Mouse (Mus musculus): ENCODE measurements around the gene Dcpp2. TPM values are rescaled to one million over a fixed set of nuclear protein-coding genes. Genes with fewer than 3 reads are reported as not detected.
"Not testable (repeated sequence)": the region's sequence is repeated elsewhere in the genome, so short reads cannot be mapped to it uniquely, and the experiment has no call there.

The Dcpp2 gene
- polyA plus RNA-seq, 2 experiments = not detected

DNA sequence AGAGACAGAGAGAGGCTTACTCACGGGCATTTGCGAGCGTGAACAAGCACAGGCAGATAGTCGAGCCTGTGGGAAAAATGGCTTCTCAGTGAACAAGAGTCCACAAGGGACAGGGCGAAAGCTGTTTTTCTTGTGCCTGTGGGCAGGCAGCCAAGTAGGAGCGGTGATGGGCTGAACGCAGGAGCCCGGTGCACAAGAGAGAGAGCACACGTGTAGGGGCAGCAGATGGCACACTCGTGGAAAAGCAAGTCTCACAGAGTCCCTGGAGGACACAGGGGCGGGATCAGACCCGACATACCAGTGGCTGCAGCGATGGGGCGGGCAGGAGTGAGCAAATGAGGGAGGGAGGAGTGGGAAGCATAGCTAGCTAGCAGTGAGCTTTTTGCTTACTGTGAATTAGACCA, 44.4 kb downstream of the Dcpp2 start:
- peak overlapping the region; percentile 70 for H3K4me2 ChIP-seq (replicated peaks; ENCODE audit: low read depth, low read length, severe bottlenecking)
- peaks cover 8% of the 10 kb centered on the region for H3K4me1 ChIP-seq (ENCODE audit: control insufficient read depth, insufficient read depth, low read length)
- DNase-seq (ENCODE audit: low spot score) (peak; percentile 73), ATAC-seq (ENCODE audit: low FRiP score, low read depth) (peak; percentile 82)
- H3K36me3 ChIP-seq (ENCODE audit: control insufficient read depth, insufficient read depth, low read length) = no peaks in the 10 kb centered on the region
- peak overlapping the region; percentile 83 for H3K27ac ChIP-seq (replicated peaks; ENCODE audit: low read depth, low read length)
- peak overlapping the region; percentile 51 for H3K4me3 ChIP-seq (replicated peaks; ENCODE audit: low read length)
- H3K9ac ChIP-seq (ENCODE audit: low read depth, low read length, severe bottlenecking) = peak overlapping the region; percentile 57
- no peaks in the 10 kb centered on the region for H3K9me3 ChIP-seq (ENCODE audit: control insufficient read depth, low read length)
- no peaks in the 10 kb centered on the region for H3K27me3 ChIP-seq (ENCODE audit: control insufficient read depth, insufficient read depth, low read length)
- no peak for TF ChIP-seq POLR2A (IDR thresholded peaks at IDR 0.05; ENCODE audit: borderline replicate concordance, extremely low read depth, insufficient read depth, insufficient read length)
- under 1% methylated on average over 14 of the region's 14 CpGs for WGBS

DNA sequence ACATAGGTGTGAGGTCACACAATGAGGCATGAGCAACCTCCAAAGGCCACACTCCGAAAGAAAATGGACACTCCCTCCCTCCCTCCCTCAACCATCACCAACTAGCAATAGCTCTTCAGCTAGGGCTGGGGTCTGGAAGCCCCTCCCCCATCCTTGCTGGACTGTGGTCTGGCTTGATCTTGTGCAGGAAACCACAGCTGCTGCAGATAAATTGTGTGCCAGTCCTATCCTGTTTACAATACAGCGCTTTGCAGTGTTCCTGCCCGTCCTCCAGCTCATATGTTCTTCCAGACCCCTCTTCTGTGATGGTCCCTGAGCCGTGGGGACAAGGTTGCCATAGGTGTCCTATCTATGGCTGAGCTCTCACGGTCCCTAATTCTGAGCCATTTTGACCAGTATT, 50.5 kb downstream of the Dcpp2 start:
- ATAC-seq (ENCODE audit: low FRiP score, low read depth) = no peak
- Histone ChIP-seq H3K4me3 (replicated peaks; ENCODE audit: low read length) (no peak overlapping the region), H3K9me3 (ENCODE audit: control insufficient read depth, low read length) (no peaks in the 10 kb centered on the region), H3K9ac (ENCODE audit: low read depth, low read length, severe bottlenecking) (no peak overlapping the region), H3K4me2 (replicated peaks; ENCODE audit: low read depth, low read length, severe bottlenecking) (no peak overlapping the region), H3K27ac (replicated peaks; ENCODE audit: low read depth, low read length) (no peak overlapping the region), H3K4me1 (ENCODE audit: control insufficient read depth, insufficient read depth, low read length) (no peaks in the 10 kb centered on the region), H3K27me3 (ENCODE audit: control insufficient read depth, insufficient read depth, low read length) (no peaks in the 10 kb centered on the region), H3K36me3 (ENCODE audit: control insufficient read depth, insufficient read depth, low read length) (no peaks in the 10 kb centered on the region)
- DNase-seq (ENCODE audit: low spot score) = no peak
- TF ChIP-seq POLR2A (IDR thresholded peaks at IDR 0.05; ENCODE audit: borderline replicate concordance, extremely low read depth, insufficient read depth, insufficient read length) = no peak
- WGBS = 74% methylated on average over 5 of the region's 5 CpGs

DNA sequence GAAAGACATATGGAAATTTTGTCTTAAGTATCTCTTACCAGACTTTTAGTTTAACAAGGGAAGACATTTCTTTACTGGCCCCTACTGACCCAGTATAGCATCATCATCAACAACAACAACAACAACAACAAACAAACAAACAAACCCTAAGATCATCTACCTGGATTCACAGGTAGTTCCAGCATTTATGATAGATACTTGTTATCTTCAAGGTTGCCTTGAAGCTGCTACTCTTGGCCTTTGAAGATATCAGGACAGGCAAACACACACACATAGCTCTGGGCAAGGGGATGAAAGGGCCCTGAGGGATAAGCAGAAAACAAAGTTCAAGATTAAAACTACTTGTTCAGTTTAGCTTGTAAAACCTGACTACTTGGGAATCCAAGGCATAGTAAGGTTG, 60.7 kb downstream of the Dcpp2 start, which contains the start of gene Sbp:
Gene Sbp (plus strand): TSS at position 301 of the 400 bp plus-strand sequence.
- no peak within 1 kb of the TSS for H3K4me2 ChIP-seq (replicated peaks; ENCODE audit: low read depth, low read length, severe bottlenecking)
- ATAC-seq (ENCODE audit: low FRiP score, low read depth) = no peak
- no peaks in the 10 kb centered on the region for H3K4me1 ChIP-seq (ENCODE audit: control insufficient read depth, insufficient read depth, low read length)
- H3K27me3 ChIP-seq (ENCODE audit: control insufficient read depth, insufficient read depth, low read length) = no peaks in the 10 kb centered on the region
- H3K4me3 ChIP-seq (replicated peaks; ENCODE audit: low read length) = no peak within 1 kb of the TSS
- no peaks in the 10 kb centered on the region for H3K9me3 ChIP-seq (ENCODE audit: control insufficient read depth, low read length)
- no peaks in the 10 kb centered on the region for H3K36me3 ChIP-seq (ENCODE audit: control insufficient read depth, insufficient read depth, low read length)
- no peak within 1 kb of the TSS for H3K27ac ChIP-seq (replicated peaks; ENCODE audit: low read depth, low read length)
- no peak within 1 kb of the TSS for H3K9ac ChIP-seq (ENCODE audit: low read depth, low read length, severe bottlenecking)
- DNase-seq (ENCODE audit: low spot score) = no peak
- TF ChIP-seq POLR2A (IDR thresholded peaks at IDR 0.05; ENCODE audit: borderline replicate concordance, extremely low read depth, insufficient read depth, insufficient read length) = no peak

DNA sequence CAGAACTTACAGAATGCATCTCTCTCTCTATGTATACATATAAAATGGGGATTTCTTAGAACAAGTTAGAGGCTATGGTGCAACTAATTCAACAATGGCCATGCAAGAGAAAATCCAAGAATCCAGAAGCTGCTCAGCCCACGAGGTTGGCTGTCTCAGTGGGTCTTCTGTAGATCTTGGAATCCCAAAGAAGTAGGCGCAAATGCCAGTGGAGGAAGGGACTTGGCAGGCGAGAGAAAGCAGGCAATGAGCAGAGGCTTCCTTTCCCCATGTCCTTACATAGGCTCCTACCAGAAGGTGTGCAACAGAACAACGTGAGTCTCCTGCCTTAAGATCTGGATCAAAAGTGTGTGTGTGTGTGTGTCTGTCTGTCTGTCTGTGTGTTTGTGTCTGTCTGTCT, 66.8 kb downstream of the Dcpp2 start:
- not testable (repeated sequence) for DNase-seq (ENCODE audit: low spot score); H3K4me1 ChIP-seq (ENCODE audit: control insufficient read depth, insufficient read depth, low read length); H3K36me3 ChIP-seq (ENCODE audit: control insufficient read depth, insufficient read depth, low read length); H3K27me3 ChIP-seq (ENCODE audit: control insufficient read depth, insufficient read depth, low read length); H3K9me3 ChIP-seq (ENCODE audit: control insufficient read depth, low read length); H3K4me2 ChIP-seq (replicated peaks; ENCODE audit: low read depth, low read length, severe bottlenecking); H3K9ac ChIP-seq (ENCODE audit: low read depth, low read length, severe bottlenecking); H3K4me3 ChIP-seq (replicated peaks; ENCODE audit: low read length); H3K27ac ChIP-seq (replicated peaks; ENCODE audit: low read depth, low read length); ATAC-seq (ENCODE audit: low FRiP score, low read depth)
- WGBS = 67% methylated on average over 4 of the region's 4 CpGs

DNA sequence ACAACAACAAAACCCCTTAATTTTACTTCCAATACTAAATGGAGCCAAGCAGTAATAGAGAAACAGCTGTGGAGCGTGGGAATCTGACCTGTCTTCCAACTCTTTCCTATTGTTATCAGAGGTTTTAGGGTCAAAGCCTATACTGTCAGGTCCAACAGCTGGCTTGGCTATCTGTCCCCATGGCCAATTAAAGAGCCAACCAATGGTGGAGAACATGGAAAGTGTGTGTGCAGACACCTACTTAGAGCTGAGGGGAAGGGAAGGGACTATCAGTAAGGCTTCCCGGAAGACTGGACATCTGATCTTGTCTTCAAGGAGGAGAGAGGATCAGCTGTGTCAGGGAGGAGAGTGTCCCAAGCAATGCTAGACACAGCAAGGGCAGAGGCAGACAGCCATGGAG, 68.4 kb downstream of the Dcpp2 start:
- no peak for TF ChIP-seq POLR2A (IDR thresholded peaks at IDR 0.05; ENCODE audit: borderline replicate concordance, extremely low read depth, insufficient read depth, insufficient read length)
- Histone ChIP-seq H3K27me3 (ENCODE audit: control insufficient read depth, insufficient read depth, low read length) (no peaks in the 10 kb centered on the region), H3K4me1 (ENCODE audit: control insufficient read depth, insufficient read depth, low read length) (no peaks in the 10 kb centered on the region), H3K36me3 (ENCODE audit: control insufficient read depth, insufficient read depth, low read length) (no peaks in the 10 kb centered on the region), H3K9ac (ENCODE audit: low read depth, low read length, severe bottlenecking) (no peak overlapping the region), H3K9me3 (ENCODE audit: control insufficient read depth, low read length) (no peaks in the 10 kb centered on the region), H3K4me3 (replicated peaks; ENCODE audit: low read length) (no peak overlapping the region), H3K4me2 (replicated peaks; ENCODE audit: low read depth, low read length, severe bottlenecking) (no peak overlapping the region), H3K27ac (replicated peaks; ENCODE audit: low read depth, low read length) (no peak overlapping the region)
- ATAC-seq (ENCODE audit: low FRiP score, low read depth) = no peak
- WGBS = 82% methylated on average over 2 of the region's 2 CpGs
- DNase-seq (ENCODE audit: low spot score) = no peak

Other genes starting within 250 kb of the Dcpp2 start
- gene Mmp25, start 235.6 kb upstream of the Dcpp2 start, polyA plus RNA-seq (2012; rRNA removed) = 1.0 and 1.4 TPM in 2 replicates
- 0.76 and 0.80 TPM in 2 replicates for gene Mmp25, start 235.6 kb upstream of the Dcpp2 start, polyA plus RNA-seq (2014; fragmentation: Nextera tagmentation; extraction: Ambion mirVana)
- 1.6 and 2.8 TPM in 2 replicates for gene Bicdl2, start 220.4 kb upstream of the Dcpp2 start, polyA plus RNA-seq (2012; rRNA removed)
- 5.1 and 5.8 TPM in 2 replicates for gene Bicdl2, start 220.4 kb upstream of the Dcpp2 start, polyA plus RNA-seq (2014; fragmentation: Nextera tagmentation; extraction: Ambion mirVana)
- 63.4 and 73.3 TPM in 2 replicates for gene Hcfc1r1, start 207.3 kb upstream of the Dcpp2 start, polyA plus RNA-seq (2012; rRNA removed)
- gene Hcfc1r1, start 207.3 kb upstream of the Dcpp2 start, polyA plus RNA-seq (2014; fragmentation: Nextera tagmentation; extraction: Ambion mirVana) = 85.3 and 85.4 TPM in 2 replicates
- gene Thoc6, start 207.0 kb upstream of the Dcpp2 start, polyA plus RNA-seq (2012; rRNA removed) = 45.5 and 51.2 TPM in 2 replicates
- gene Thoc6, start 207.0 kb upstream of the Dcpp2 start, polyA plus RNA-seq (2014; fragmentation: Nextera tagmentation; extraction: Ambion mirVana) = 41.8 and 44.2 TPM in 2 replicates
- 13.6 and 16.1 TPM in 2 replicates for gene Tnfrsf12a, start 203.4 kb upstream of the Dcpp2 start, polyA plus RNA-seq (2012; rRNA removed)
- gene Tnfrsf12a, start 203.4 kb upstream of the Dcpp2 start, polyA plus RNA-seq (2014; fragmentation: Nextera tagmentation; extraction: Ambion mirVana) = 20.3 and 24.0 TPM in 2 replicates
- gene Cldn6, start 201.6 kb upstream of the Dcpp2 start, polyA plus RNA-seq (2012; rRNA removed) = 13.6 and 14.0 TPM in 2 replicates
- 11.3 and 14.7 TPM in 2 replicates for gene Cldn6, start 201.6 kb upstream of the Dcpp2 start, polyA plus RNA-seq (2014; fragmentation: Nextera tagmentation; extraction: Ambion mirVana)
- 4.0 and 5.1 TPM in 2 replicates for gene Cldn9, start 196.9 kb upstream of the Dcpp2 start, polyA plus RNA-seq (2012; rRNA removed)
- gene Cldn9, start 196.9 kb upstream of the Dcpp2 start, polyA plus RNA-seq (2014; fragmentation: Nextera tagmentation; extraction: Ambion mirVana) = 5.9 and 9.6 TPM in 2 replicates
- 4.4 and 4.6 TPM in 2 replicates for gene 1520401A03Rik, start 158.1 kb upstream of the Dcpp2 start, polyA plus RNA-seq (2012; rRNA removed)
- gene 1520401A03Rik, start 158.1 kb upstream of the Dcpp2 start, polyA plus RNA-seq (2014; fragmentation: Nextera tagmentation; extraction: Ambion mirVana) = 1.6 and 2.1 TPM in 2 replicates
- 81.7 and 105 TPM in 2 replicates for gene Pkmyt1, start 154.5 kb upstream of the Dcpp2 start, polyA plus RNA-seq (2012; rRNA removed)
- gene Pkmyt1, start 154.5 kb upstream of the Dcpp2 start, polyA plus RNA-seq (2014; fragmentation: Nextera tagmentation; extraction: Ambion mirVana) = 46.4 and 47.5 TPM in 2 replicates
- gene Paqr4, start 140.0 kb upstream of the Dcpp2 start, polyA plus RNA-seq (2012; rRNA removed) = 9.7 and 13.4 TPM in 2 replicates
- gene Paqr4, start 140.0 kb upstream of the Dcpp2 start, polyA plus RNA-seq (2014; fragmentation: Nextera tagmentation; extraction: Ambion mirVana) = 15.7 and 17.3 TPM in 2 replicates
- 40.1 and 50.6 TPM in 2 replicates for gene Kremen2, start 135.0 kb upstream of the Dcpp2 start, polyA plus RNA-seq (2012; rRNA removed)
- 42.4 and 42.6 TPM in 2 replicates for gene Kremen2, start 135.0 kb upstream of the Dcpp2 start, polyA plus RNA-seq (2014; fragmentation: Nextera tagmentation; extraction: Ambion mirVana)
- 47.1 and 58.5 TPM in 2 replicates for gene Flywch1, start 109.3 kb upstream of the Dcpp2 start, polyA plus RNA-seq (2012; rRNA removed)
- gene Flywch1, start 109.3 kb upstream of the Dcpp2 start, polyA plus RNA-seq (2014; fragmentation: Nextera tagmentation; extraction: Ambion mirVana) = 66.2 and 74.8 TPM in 2 replicates
- 46.3 and 50.8 TPM in 2 replicates for gene Flywch2, start 94.8 kb upstream of the Dcpp2 start, polyA plus RNA-seq (2012; rRNA removed)
- gene Flywch2, start 94.8 kb upstream of the Dcpp2 start, polyA plus RNA-seq (2014; fragmentation: Nextera tagmentation; extraction: Ambion mirVana) = 41.2 and 47.5 TPM in 2 replicates
- gene Srrm2, start 90.3 kb upstream of the Dcpp2 start, polyA plus RNA-seq (2012; rRNA removed) = 654 and 850 TPM in 2 replicates
- 406 and 466 TPM in 2 replicates for gene Srrm2, start 90.3 kb upstream of the Dcpp2 start, polyA plus RNA-seq (2014; fragmentation: Nextera tagmentation; extraction: Ambion mirVana)
- gene Elob, start 51.7 kb upstream of the Dcpp2 start, polyA plus RNA-seq (2012; rRNA removed) = 739 and 935 TPM in 2 replicates
- 1,204 and 1,221 TPM in 2 replicates for gene Elob, start 51.7 kb upstream of the Dcpp2 start, polyA plus RNA-seq (2014; fragmentation: Nextera tagmentation; extraction: Ambion mirVana)
- 0.12 and 0.14 TPM in 2 replicates for gene Prss33, start 44.8 kb upstream of the Dcpp2 start, polyA plus RNA-seq (2012; rRNA removed)
- gene Prss33, start 44.8 kb upstream of the Dcpp2 start, polyA plus RNA-seq (2014; fragmentation: Nextera tagmentation; extraction: Ambion mirVana) = not detected in 2 replicates
- 0.06 TPM in 1 of 2 replicates, not detected in the other for gene Prss32, start 37.0 kb upstream of the Dcpp2 start, polyA plus RNA-seq (2012; rRNA removed)
- not detected in 2 replicates for gene Prss32, start 37.0 kb upstream of the Dcpp2 start, polyA plus RNA-seq (2014; fragmentation: Nextera tagmentation; extraction: Ambion mirVana)
- 1.6 and 2.1 TPM in 2 replicates for gene Prss41, start 36.7 kb upstream of the Dcpp2 start, polyA plus RNA-seq (2012; rRNA removed)
- 0.28 and 0.78 TPM in 2 replicates for gene Prss41, start 36.7 kb upstream of the Dcpp2 start, polyA plus RNA-seq (2014; fragmentation: Nextera tagmentation; extraction: Ambion mirVana)
- not detected in 2 replicates for gene Prss21, start 12.8 kb upstream of the Dcpp2 start, polyA plus RNA-seq (2012; rRNA removed)
- gene Prss21, start 12.8 kb upstream of the Dcpp2 start, polyA plus RNA-seq (2014; fragmentation: Nextera tagmentation; extraction: Ambion mirVana) = not detected in 2 replicates
- not detected in 2 replicates for gene Dcpp1, start within 50 bp of the Dcpp2 start, polyA plus RNA-seq (2012; rRNA removed)
- gene Dcpp1, start within 50 bp of the Dcpp2 start, polyA plus RNA-seq (2014; fragmentation: Nextera tagmentation; extraction: Ambion mirVana) = not detected in 2 replicates
- not detected in 2 replicates for gene Dcpp3, start 36.6 kb downstream of the Dcpp2 start, polyA plus RNA-seq (2012; rRNA removed)
- gene Dcpp3, start 36.6 kb downstream of the Dcpp2 start, polyA plus RNA-seq (2014; fragmentation: Nextera tagmentation; extraction: Ambion mirVana) = not detected in 2 replicates
- not detected in 2 replicates for gene Sbp, start 60.8 kb downstream of the Dcpp2 start, polyA plus RNA-seq (2012; rRNA removed)
- not detected in 2 replicates for gene Sbp, start 60.8 kb downstream of the Dcpp2 start, polyA plus RNA-seq (2014; fragmentation: Nextera tagmentation; extraction: Ambion mirVana)
- gene Sbpl, start 74.4 kb downstream of the Dcpp2 start, polyA plus RNA-seq (2012; rRNA removed) = 0.24 TPM in 1 of 2 replicates, not detected in the other
- gene Sbpl, start 74.4 kb downstream of the Dcpp2 start, polyA plus RNA-seq (2014; fragmentation: Nextera tagmentation; extraction: Ambion mirVana) = not detected in 2 replicates
- 0.06 TPM in 1 of 2 replicates, not detected in the other for gene Prss30, start 99.7 kb downstream of the Dcpp2 start, polyA plus RNA-seq (2012; rRNA removed)
- gene Prss30, start 99.7 kb downstream of the Dcpp2 start, polyA plus RNA-seq (2014; fragmentation: Nextera tagmentation; extraction: Ambion mirVana) = not detected in 2 replicates
- 0.54 and 0.72 TPM in 2 replicates for gene Prss22, start 117.2 kb downstream of the Dcpp2 start, polyA plus RNA-seq (2012; rRNA removed)
- 0.44 and 0.51 TPM in 2 replicates for gene Prss22, start 117.2 kb downstream of the Dcpp2 start, polyA plus RNA-seq (2014; fragmentation: Nextera tagmentation; extraction: Ambion mirVana)
- 0.82 and 1.4 TPM in 2 replicates for gene Prss27, start 157.3 kb downstream of the Dcpp2 start, polyA plus RNA-seq (2012; rRNA removed)
- gene Prss27, start 157.3 kb downstream of the Dcpp2 start, polyA plus RNA-seq (2014; fragmentation: Nextera tagmentation; extraction: Ambion mirVana) = 1.5 TPM in 2 replicates
- gene Kctd5, start 192.6 kb downstream of the Dcpp2 start, polyA plus RNA-seq (2012; rRNA removed) = 60.2 and 72.4 TPM in 2 replicates
- 57.8 and 63.5 TPM in 2 replicates for gene Kctd5, start 192.6 kb downstream of the Dcpp2 start, polyA plus RNA-seq (2014; fragmentation: Nextera tagmentation; extraction: Ambion mirVana)

Data from limb, embryonic 14.5 days (tissue).